Mouse (Mus musculus) forebrain, embryonic 14.5 days (tissue): ENCODE measurements around the gene Fbl. TPM values are rescaled to one million over a fixed set of nuclear protein-coding genes. Genes with fewer than 3 reads are reported as not detected.
A peak's percentile ranks its signal among the peaks of the same experiment; 100 is the strongest.
"Not testable (repeated sequence)": the region's sequence is repeated elsewhere in the genome, so short reads cannot be mapped to it uniquely, and the experiment has no call there.

ENCODE experiments used
- ATAC-seq: fragments of 200-750 bp; cut with Nextera tagmentation; 2 replicates; pipeline ENCODE4 v1.8.0; 2017; ENCODE audit warnings: mild to moderate bottlenecking, moderate library complexity
- DNase-seq: peaks from one replicate; pipeline ENCODE4 v3.0.0-alpha.2; 2015; ENCODE audit warnings: low spot score
- H3K27ac ChIP-seq: fragments of 300-500 bp; sonication (generic); 2 replicates; pipeline ENCODE4 v1.5.1; 2014; ENCODE audit warnings: low read depth, mild to moderate bottlenecking, control low read depth, low read length, moderate library complexity
- H3K27me3 ChIP-seq: fragments of 300-500 bp; sonication (generic); replicated peaks from 2 replicates; pipeline ENCODE4 v1.6.1; 2014; ENCODE audit warnings: low read length, control low read depth, mixed read lengths; ENCODE audit not compliant: control insufficient read depth, insufficient read depth
- H3K36me3 ChIP-seq: fragments of 300-500 bp; sonication (generic); 2 replicates; pipeline ENCODE4 v1.6.1; 2014; ENCODE audit warnings: low read length, control low read depth; ENCODE audit not compliant: control insufficient read depth, insufficient read depth
- H3K4me1 ChIP-seq: fragments of 300-500 bp; sonication (generic); 2 replicates; pipeline ENCODE4 v1.6.1; 2014; ENCODE audit warnings: antibody characterized with exemption, low read length, control low read depth; ENCODE audit not compliant: control insufficient read depth, insufficient read depth
- H3K4me2 ChIP-seq: fragments of 300-500 bp; sonication (generic); 2 replicates; pipeline ENCODE4 v1.6.1; 2014; ENCODE audit warnings: mild to moderate bottlenecking, control low read depth, low read length
- H3K4me3 ChIP-seq: fragments of 300-500 bp; sonication (generic); 2 replicates; pipeline ENCODE4 v1.5.1; 2014; ENCODE audit warnings: low read depth, low read length, control low read depth
- H3K9ac ChIP-seq: fragments of 300-500 bp; sonication (generic); 2 replicates; pipeline ENCODE4 v1.6.1; 2014; ENCODE audit warnings: mild to moderate bottlenecking, low read length, control low read depth, moderate library complexity
- H3K9me3 ChIP-seq: fragments of 300-500 bp; sonication (generic); replicated peaks from 2 replicates; pipeline ENCODE4 v1.6.1; 2016; ENCODE audit warnings: low read length, control low read depth, mixed read lengths; ENCODE audit not compliant: control insufficient read depth
- WGBS: fragments of 180-500 bp; shearing (Covaris S2); extraction: QIAGEN DNeasy Blood & Tissue Kit; methylation state at CpG from one replicate; pipeline ENCODE4 v1.1.7; 2014; 5-methylcytosine and 5-hydroxymethylcytosine counted together
- polyA plus RNA-seq: library from polyadenylated mRNA; unstranded; fragments of >200 nt; fragmentation: Nextera tagmentation; extraction: Ambion mirVana; gene quantifications from 2 replicates; pipeline ENCODE4 v1.2.1, GENCODE M21; 2014

Gene Fbl
- polyA plus RNA-seq, 1 experiment from 2014 or later, result 36.0 TPM

DNA sequence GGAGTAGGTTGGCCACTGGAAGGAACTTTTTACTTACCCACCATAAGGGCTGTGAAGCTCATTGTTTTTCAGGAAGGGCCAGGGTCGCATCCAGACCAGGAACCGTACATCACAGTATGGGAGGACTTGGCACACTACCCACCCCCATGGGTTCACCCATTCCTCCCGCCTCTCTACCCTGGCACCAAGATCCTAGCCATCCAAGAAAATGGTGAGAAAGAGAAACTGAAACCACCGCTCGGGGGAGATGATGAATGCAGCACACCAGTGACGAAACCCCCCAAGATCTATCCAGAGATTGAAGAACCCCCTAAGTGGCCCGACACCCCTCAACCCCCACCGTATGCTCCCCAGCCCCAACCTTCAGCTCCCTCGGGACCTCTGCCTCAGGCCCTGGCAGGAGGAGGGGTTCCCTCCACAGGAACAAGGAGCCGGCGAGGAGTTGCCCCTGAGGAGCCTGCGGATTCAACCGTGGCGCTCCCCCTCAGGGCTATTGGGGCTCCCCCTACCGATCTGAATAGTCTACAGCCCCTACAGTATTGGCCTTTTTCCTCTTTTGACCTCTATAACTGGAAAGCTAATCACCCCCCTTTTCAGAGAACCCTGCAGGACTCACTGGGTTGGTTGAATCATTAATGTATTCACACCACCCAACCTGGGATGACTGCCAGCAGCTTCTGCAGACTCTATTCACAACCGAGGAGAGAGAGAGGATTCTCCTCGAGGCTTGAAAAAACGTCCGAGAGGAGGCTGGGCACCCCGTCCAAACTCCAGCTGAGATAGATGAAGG is 49.6 kb downstream of the Fbl start:
- not testable (repeated sequence) for H3K27ac ChIP-seq, H3K27me3 ChIP-seq, H3K36me3 ChIP-seq, H3K4me2 ChIP-seq, H3K4me1 ChIP-seq, H3K4me3 ChIP-seq, H3K9ac ChIP-seq, H3K9me3 ChIP-seq, ATAC-seq
- WGBS, result 69% methylated on average over 20 of the region's 20 CpGs
- DNase-seq, result peak; percentile 77

DNA sequence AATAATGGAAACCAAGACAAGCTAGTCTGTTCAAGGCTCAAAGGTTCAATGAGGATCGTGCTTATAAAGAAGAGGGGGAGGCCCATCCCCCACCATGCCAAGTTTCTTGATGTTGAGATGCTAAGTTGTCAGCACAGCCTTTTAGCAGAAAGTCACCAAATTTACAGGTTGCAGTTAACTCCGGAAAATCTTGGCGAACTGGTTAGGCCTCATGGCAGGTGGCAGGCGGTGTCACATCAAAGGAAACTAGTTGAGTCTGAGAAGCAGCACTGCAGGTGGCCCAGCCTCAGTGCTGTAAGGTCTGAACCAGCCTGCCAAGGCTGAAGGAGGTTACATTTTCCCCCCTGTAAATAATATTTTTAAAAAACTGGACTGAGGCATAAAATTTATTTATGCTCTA is 57.3 kb downstream of the Fbl start:
- H3K36me3 ChIP-seq, H3K4me2 ChIP-seq, H3K9me3 ChIP-seq, H3K27me3 ChIP-seq, H3K27ac ChIP-seq, ATAC-seq, DNase-seq, H3K9ac ChIP-seq, H3K4me1 ChIP-seq, H3K4me3 ChIP-seq: not testable (repeated sequence)
- 91% methylated on average over 4 of the region's 4 CpGs for WGBS

GRCm38 (mm10) chr7:28227421-28227820 is 57.9 kb downstream of the Fbl start:
- H3K9ac ChIP-seq, H3K4me1 ChIP-seq, H3K4me3 ChIP-seq, H3K27me3 ChIP-seq, H3K27ac ChIP-seq, H3K36me3 ChIP-seq, H3K4me2 ChIP-seq, ATAC-seq, DNase-seq, H3K9me3 ChIP-seq: not testable (repeated sequence)
- WGBS, result 91% methylated on average over 4 of the region's 4 CpGs

Other genes with a start within 250 kb of the Fbl start
- gene Zfp974, start 240.2 kb upstream of the Fbl start, polyA plus RNA-seq, result 11.7 and 15.1 TPM in 2 replicates
- 17.8 and 17.9 TPM in 2 replicates for gene Zfp780b, start 190.5 kb upstream of the Fbl start, polyA plus RNA-seq
- 7.7 and 9.5 TPM in 2 replicates for gene Zfp850, start 155.6 kb upstream of the Fbl start, polyA plus RNA-seq
- 380 and 381 TPM in 2 replicates for gene Psmc4, start 119.6 kb upstream of the Fbl start, polyA plus RNA-seq
- 0.20 and 0.28 TPM in 2 replicates for gene Fcgbp, start 98.5 kb upstream of the Fbl start, polyA plus RNA-seq
- gene 9530053A07Rik, start 40.2 kb upstream of the Fbl start, polyA plus RNA-seq, result 0.03 and 0.09 TPM in 2 replicates
- gene Dyrk1b, start 9.8 kb downstream of the Fbl start, polyA plus RNA-seq, result 9.9 and 13.7 TPM in 2 replicates
- gene Eid2, start 98.2 kb downstream of the Fbl start, polyA plus RNA-seq, result 6.0 and 8.6 TPM in 2 replicates
- 33.3 and 35.1 TPM in 2 replicates for gene Eid2b, start 108.0 kb downstream of the Fbl start, polyA plus RNA-seq
- 0.22 and 0.23 TPM in 2 replicates for gene Selenov, start 121.5 kb downstream of the Fbl start, polyA plus RNA-seq
- gene Dll3, start 132.5 kb downstream of the Fbl start, polyA plus RNA-seq, result 14.2 and 16.3 TPM in 2 replicates
- gene Timm50, start 142.4 kb downstream of the Fbl start, polyA plus RNA-seq, result 163 and 171 TPM in 2 replicates
- gene Supt5, start 169.0 kb downstream of the Fbl start, polyA plus RNA-seq, result 62.6 and 77.8 TPM in 2 replicates
- 539 and 750 TPM in 2 replicates for gene Rps16, start 180.9 kb downstream of the Fbl start, polyA plus RNA-seq
- gene Plekhg2, start 202.9 kb downstream of the Fbl start, polyA plus RNA-seq, result 17.7 and 27.5 TPM in 2 replicates
- 3.3 and 5.6 TPM in 2 replicates for gene Zfp36, start 210.5 kb downstream of the Fbl start, polyA plus RNA-seq
- gene Med29, start 223.0 kb downstream of the Fbl start, polyA plus RNA-seq, result 42.3 and 52.9 TPM in 2 replicates
- 59.3 and 73.1 TPM in 2 replicates for gene Paf1, start 223.2 kb downstream of the Fbl start, polyA plus RNA-seq